Mouse (Mus musculus) adrenal gland, postnatal 14 days (tissue): Measurements from ENCODE around the gene Boc. TPM values are rescaled to one million over a fixed set of nuclear protein-coding genes. Genes with fewer than 3 reads are reported as not detected.

Source experiments
- DNase-seq: peaks from one replicate; pipeline ENCODE4 v3.0.0; 2021; ENCODE audit warnings: mixed read lengths
- total RNA-seq: library from RNA; stranded (reverse); gene quantifications from 2 replicates; pipeline ENCODE4 v1.2.3, GENCODE M21; 2021

Gene Boc
- total RNA-seq, 1 experiment from 2014 or later: 43.0 TPM

- DNase-seq: no peak
Measured at GRCm38 (mm10) chr16:44528955-44529354, 29.7 kb downstream of the Boc start.

DNA sequence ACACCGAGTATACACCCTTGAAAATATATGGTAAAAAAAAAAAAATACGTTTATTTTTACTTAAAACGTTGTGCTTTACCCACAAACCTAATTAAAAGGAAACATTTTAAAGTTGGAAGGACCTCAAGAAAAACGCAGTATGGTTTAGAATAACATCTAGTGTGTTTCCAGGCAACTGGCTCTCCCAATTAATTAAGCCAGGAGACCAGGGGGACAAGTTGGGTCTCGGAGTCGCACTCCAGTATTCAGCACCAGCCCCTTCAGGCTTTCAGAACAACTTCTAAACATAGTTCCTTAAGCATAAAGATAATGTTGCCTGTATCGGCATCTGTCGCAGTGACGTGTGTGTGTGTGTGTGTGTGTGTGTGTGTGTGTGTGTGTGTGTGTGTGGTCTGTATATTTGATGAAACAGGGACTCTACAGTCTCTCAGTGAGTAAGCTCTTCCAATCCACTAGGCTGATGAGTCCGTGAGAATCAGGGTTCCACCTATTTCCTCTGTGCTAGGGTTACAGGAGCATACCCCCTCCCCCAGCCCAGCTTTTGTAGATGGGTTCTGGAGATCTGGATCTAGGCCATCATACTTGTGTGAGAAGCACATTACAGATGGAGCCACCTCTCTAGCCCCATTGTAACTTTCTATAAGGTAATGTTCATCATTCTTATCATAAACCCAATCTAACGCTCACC is 31.3 kb downstream of the Boc start:
- no peak for DNase-seq

DNA sequence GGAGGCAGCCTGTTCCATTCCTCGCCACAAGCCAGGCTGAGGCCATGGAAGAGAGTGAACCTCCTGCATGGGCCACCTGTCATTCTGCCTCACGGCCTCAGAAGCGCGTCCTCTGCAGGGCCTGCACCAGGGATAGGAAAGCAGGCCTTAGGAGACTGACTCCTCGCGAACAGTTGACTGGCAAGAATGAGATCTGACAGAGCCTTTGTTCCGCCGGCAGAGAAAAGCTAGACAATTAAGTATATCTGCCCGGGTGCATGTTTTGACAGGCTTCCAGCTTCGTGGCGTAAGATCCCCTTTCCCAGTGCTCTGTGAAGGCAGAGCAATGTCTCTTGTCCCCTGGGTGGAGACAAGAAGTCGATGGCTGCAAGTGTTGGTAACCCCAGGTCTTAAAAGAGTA is 32.0 kb downstream of the Boc start:
- peak; percentile 61 for DNase-seq

DNA sequence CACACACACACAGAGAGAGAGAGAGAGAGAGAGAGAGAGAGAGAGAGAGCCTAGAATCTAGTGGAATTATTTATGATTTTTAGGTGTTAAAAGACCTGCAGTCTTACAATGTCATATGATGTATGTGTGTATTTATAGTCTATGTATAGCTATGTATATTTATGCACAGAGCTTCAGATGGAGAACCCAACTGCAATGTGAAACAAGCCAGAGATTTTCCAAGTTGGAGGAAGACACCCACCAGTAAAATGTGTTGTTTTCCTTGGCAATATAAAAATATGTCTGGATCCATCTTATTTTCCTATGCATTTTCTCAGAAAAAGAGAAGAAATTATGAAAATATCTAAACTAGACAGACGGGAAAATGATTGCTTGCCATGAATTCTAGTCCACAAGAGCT is 32.7 kb downstream of the Boc start:
- no peak for DNase-seq

DNA sequence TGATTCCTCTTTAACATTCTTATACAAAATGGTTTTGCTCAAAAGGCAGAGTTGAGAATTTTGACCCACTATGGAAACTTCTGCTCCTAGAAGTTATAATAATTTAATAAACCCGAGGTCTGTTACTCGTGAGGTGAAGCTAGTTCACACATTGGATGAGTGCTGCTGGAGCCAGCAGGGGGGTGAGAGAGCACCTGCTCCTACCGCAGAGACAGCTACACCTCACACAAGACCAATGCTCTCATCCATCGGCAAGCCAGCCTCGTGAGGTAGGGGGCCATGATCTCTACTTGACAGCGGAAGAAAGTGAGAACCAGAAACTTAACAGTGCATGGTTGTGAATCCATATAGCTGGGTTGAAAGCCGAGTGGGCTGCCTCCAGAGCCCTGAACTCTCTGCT is 35.1 kb downstream of the Boc start:
- no peak for DNase-seq

GRCm38 (mm10) chr16:44516498-44516897 is 42.2 kb downstream of the Boc start:
- no peak for DNase-seq

DNA sequence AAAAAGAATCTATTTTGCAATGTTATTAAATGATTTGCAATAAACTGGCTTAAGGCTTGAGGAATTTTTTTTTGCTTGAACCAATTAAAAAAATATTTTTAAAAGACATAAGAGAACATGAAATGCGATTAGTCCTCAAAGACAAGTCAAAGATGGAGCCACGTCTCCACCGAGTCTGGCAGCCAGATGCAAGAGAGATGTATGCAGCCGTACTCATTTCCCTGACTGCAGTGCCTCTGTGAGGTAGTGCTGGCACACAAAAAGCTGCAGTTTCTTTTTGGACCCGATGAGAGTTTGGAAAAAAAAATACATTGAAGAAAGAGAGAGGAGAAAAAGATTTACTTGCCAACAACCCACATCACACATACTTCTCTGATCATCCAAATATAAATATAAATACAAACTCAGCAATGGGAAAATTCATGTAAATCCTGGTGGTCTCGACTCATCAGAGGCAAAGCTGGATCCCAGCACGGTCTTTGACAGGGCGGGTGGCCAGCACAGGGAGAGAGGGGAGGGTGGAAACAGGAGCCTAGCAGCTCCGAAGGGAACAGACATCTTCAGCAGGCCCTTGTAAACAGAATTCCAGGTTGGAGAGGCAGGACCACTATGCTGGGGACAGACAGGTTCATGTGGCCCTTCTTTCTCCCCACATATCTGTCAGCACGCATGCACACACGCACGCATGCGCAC is 48.0 kb downstream of the Boc start:
- DNase-seq: no peak

GRCm38 (mm10) chr16:44509458-44510344 is 49.0 kb downstream of the Boc start:
- no peak for DNase-seq

DNA sequence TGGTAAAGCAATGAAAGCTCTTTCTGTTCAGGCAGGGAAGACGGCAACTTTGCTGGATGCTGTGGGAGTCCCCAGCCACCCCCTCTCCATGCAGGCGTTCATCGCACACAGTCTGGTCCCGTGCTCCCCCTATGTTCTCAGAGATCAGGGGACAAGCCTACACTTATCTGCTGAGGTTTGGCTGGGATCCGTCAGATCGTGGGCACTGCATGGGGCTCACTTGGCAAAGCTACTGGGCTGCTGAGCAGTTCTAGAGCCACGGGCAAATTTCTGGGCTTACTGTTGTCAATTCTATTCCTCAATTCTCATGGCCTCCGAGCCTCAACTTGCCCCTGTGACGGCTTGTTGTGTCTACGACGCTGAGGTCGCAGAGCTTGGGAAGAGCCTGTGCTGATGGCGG is 49.9 kb downstream of the Boc start:
- no peak for DNase-seq

DNA sequence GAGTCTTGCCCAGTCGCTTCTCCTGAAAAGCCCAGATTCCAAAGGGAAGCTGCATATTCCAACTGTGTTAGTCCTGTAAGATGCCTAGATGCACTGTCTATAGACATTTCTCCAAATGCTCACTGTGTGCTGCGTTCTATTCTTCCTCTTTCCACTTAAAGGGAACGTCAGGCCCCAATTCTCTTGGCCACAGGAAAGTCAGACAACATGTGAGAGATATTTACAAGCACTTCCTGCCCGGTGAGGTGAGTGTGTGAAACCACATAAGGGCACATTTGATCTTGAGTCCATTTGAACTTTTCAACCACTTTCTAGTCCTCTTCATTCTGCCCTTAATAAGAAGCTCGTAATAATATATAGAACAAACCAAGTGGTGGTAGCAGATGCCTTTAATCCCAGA is 50.7 kb downstream of the Boc start:
- no peak for DNase-seq

DNA sequence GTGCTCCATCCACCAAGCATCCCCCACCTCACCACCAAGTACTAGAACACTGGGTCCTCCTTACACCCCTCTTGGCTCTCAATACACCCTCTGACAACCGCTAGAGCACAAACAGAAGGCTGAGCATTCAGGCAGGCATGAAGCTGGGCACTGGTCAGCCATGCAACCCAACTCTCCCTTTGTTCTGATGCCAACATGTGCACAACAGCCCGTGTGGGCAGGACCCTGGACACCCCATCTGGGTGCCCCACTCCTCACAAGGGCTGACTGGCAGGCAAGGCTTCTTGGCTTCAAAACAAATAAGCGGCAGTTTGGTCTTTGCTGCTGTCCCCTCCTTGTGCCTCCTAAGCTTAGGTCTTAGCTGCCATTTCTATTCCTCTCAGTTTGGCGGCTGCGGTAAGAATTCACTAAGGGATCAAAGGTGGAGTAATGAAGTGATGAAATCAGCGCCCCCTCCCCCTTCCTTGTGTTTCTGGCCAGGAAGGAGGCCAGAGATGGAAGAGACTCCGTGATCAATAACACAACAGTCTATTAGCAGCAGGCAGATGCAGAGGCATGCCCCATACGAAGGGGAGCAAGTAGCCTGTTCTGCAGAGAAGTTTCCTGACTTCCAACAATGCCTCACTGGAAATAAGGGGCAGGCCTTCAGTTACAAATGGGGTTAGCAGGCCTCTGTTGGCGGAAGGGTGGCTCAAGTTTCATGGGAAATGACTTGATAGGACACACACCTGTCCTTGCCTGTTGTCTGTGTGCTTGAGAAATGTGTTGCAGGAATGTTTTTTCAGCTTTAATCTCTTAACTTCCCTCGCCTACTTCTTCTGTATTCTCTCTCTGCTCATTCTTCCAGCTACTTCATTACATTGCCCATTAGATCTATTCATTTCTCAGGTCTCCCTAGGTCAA is 51.4 kb downstream of the Boc start:
- DNase-seq: no peak

DNA sequence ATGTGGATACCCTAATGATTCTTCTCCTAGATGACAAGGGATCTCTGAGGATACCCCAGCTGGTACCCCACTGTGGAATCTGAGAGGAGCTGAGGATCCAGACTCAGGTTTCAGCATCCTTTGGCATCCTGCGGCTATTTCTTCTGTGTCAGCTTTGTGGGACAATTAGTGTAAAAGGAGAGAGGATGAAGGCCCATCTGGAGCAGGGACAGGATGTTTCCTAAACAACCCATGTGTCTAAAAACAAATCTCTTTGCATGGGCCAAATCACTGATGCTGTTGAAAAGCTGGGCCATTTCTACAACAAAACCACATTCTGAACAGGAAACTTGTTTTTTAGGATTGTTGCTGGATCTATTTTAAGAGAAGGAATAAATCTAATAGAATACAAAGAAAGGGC is 53.5 kb downstream of the Boc start:
- no peak for DNase-seq

- no peak for DNase-seq
Measured at GRCm38 (mm10) chr16:44502895-44503575, 55.7 kb downstream of the Boc start.

DNA sequence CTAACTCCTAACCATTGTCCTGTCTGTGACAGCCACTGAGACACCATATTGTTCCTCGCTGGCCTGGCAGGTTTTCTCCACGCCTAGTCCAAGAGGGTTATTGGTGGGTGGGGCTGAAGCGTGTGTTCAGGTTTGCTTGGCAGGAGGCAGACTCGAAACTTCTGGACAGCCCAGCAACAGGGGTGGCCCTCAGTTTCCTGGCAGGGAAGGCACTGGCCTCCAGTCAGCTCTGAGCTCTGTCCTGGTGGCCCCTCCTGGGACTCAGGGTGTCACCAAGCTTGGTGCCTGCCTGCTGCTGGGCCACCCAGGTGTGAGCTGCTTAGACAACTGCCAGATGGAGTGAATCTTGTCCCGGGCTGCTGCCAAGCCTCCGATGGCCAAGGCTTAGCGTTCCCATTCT is 56.4 kb downstream of the Boc start:
- DNase-seq: no peak

DNA sequence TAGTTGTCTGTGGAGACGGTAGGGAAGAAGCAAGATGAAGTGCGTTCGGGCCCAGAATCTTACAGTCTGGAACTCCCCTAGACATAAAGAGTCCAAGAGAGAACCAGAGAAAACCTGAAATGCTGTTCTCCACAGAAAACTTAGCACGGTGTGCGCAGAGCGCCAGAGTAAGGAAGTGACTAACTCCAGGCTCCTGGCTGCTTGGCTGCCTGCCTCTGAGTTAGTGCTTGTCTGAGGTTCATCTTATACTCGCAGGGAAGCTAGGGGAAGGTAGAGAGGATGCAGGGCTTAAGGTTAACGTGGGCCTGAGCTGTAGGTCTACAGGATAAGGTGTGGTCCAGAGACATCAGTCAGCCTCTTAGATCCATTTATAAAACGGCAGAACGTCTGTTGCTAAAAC is 56.9 kb downstream of the Boc start:
- DNase-seq: no peak

GRCm38 (mm10) chr16:44498447-44498846 is 60.2 kb downstream of the Boc start:
- DNase-seq: no peak

DNA sequence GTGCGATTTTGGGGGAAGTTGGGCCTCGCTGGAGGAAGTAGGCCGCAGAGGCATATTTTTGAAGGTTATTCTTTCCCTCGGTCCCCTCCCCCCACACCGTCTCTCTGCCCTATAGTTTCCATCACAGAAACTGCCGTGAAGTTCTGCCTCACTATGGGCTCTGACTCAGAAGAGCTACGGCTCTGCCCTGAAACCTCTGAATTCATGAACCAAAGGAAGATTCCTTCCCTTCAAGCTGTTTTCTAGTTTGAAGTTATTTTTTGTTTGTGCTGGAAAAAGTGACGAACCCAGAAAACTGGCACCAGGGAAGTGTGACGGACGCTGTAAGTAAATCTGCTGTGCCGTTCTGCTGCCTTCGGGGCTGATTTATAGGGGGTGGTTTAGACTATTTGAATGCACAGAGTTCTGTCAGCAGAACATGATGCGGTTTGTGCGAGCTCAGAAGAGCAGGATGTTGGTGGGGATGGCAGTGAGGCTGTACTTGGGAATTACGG is 61.7 kb downstream of the Boc start:
- DNase-seq: no peak

GRCm38 (mm10) chr16:44494441-44495108 is 64.1 kb downstream of the Boc start:
- DNase-seq: peak; percentile 55

- peak; percentile 49 for DNase-seq
Measured at GRCm38 (mm10) chr16:44493868-44494267, 64.8 kb downstream of the Boc start.

DNA sequence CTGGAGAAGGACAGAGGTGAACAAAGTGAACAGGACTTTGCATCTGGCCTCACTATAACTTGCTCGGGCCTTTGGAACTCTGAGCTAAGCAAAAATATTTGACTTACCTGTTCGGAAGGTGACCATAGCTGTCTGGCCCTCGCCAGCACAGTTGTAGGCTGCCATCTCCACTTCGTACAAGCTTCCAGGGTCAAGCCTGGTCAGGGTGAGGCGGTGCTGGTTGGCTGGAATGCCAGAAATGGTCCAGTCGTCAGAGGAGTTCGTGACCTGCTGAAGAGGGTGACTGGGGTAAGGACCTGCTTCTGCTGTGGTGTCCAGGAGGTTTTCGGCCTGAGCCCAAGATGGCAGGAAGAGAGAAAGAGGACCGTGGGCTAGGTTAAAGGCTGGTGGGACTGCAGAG is 66.0 kb downstream of the Boc start:
- DNase-seq: no peak

GRCm38 (mm10) chr16:44492151-44492550 is 66.5 kb downstream of the Boc start:
- DNase-seq: no peak
